Mouse (Mus musculus) left cerebral cortex, postnatal 4 days (tissue): ENCODE measurements around the gene Carm1. TPM values are rescaled to one million over a fixed set of nuclear protein-coding genes. Genes with fewer than 3 reads are reported as not detected.
"Not testable (repeated sequence)": the region's sequence is repeated elsewhere in the genome, so short reads cannot be mapped to it uniquely, and the experiment has no call there.

Experiments used
- DNase-seq: peaks from one replicate; pipeline ENCODE4 v3.0.0-alpha.2; 2022
- intact Hi-C: fragments of 180-260 bp; cut with DNase I; formaldehyde crosslinking; loops from one replicate; pipeline ENCODE4 v1.15.1; 2025
- total RNA-seq, 2 experiments: library from RNA; stranded (reverse); gene quantifications; 2 replicates each; pipeline ENCODE4 v1.2.3; 2021

Gene Carm1
- 100 to 1,000 TPM; 108 to 124 TPM for total RNA-seq

DNA sequence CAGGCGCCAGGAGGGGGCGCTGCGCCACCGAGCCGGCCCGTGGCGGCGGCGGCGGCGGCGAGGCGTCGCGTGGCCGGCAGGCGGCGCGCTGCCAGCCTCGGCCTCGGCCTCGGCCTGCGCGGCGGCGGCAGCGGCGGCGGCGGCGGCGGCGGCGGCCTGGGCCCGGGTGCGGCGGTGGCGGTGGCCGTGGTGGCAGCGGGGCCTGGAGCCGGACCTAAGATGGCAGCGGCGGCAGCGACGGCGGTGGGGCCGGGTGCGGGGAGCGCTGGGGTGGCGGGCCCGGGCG, at the start of gene Carm1:
Carm1 (plus strand) TSS at position 106 of the 286 bp plus-strand sequence.
- intact Hi-C loops: no loop called here
- DNase-seq: no peak

DNA sequence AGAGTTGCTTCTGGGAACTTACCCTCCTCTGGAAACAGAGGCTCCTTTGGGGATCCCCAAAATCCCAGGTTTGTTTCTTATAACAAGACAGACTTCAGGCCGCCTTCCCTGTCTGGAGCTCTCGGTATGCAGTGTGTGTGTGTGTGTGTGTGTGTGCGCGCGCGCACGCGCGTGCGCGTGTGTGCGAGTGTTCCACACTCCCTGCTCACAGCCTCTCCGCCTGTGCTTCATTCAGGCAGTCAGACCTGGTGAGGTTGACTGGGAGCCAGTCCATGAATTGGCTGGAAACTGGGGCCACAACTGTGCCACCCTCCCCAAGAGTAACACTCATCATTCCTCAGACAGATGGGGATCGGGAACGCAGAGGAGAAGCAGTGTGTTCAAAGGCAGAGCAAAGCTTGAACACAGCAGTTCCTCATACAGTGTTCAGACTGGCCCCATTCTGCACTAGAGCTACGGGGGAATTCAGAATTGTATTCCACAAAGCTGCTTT, 49.6 kb upstream of the Carm1 start:
- intact Hi-C loops: no loop called here
- no peak for DNase-seq

DNA sequence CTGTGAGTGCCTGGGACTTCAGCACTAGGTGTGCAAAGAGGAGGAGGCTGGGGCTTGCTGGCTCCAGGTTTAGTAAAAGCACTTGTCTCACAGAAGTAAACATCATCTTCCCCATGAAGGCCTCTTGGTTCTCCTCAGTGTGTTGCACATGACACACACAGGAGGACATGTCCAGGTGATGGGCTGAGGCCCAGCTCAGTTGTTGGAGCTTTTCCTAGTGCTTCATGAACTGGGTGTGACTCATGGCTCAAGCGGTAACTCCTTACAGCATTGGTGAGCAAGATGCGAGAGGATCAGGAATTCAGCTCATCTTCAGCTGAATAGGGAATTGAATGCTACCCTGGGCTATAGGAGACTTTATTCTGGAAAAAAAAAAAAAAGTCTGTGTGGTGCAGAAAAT, 49.0 kb upstream of the Carm1 start:
- DNase-seq: no peak
- intact Hi-C loops: no loop called here

DNA sequence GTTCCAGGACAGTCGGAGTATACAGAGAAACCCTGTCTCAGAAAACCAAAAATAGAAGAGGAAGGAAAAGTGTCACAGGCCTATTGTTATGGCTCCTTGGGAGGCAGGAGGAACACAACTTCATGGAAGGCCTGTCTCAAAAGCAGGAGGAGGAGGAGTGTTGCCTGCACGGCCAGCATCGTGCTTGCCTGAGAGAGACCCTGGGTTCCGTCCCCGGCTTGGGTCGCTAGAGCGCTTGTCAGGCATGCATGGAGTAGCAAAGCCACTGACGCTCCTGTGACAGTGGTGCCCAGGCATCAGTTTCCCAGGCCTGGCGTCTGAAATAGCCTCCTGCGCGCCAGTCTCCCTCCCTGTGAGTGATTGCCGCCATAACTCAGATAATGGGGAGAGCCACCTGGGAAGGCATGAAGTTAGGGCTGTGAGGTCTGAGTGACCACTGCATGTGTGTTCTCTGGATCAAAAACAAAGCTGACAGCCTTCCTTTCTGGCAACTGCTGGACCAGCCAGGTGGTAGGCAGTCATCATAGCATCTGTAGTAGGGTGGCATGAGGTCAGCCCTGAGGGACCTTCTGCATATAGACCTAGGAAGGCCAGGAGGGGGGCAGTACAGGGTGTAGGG, 48.3 kb upstream of the Carm1 start:
- no peak for DNase-seq
- intact Hi-C loops: no loop called here

DNA sequence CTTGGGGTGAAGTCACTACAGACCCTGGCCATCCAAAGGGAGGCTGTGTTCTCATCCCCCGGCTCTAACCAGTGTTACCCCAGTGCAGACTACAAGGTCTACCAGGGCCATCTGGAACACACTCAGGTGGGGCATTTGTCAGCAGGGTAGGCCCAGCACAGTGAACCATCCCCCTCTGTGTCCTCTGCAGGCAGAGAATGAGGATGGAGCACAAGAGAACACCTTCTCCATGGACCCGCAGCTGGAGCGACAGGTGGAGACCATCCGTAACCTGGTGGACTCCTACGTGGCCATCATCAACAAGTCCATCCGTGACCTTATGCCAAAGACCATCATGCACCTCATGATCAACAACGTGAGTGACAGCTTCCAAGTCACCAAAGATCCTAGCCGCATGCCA, 43.3 kb upstream of the Carm1 start:
- intact Hi-C loops: no loop called here
- DNase-seq: no peak

DNA sequence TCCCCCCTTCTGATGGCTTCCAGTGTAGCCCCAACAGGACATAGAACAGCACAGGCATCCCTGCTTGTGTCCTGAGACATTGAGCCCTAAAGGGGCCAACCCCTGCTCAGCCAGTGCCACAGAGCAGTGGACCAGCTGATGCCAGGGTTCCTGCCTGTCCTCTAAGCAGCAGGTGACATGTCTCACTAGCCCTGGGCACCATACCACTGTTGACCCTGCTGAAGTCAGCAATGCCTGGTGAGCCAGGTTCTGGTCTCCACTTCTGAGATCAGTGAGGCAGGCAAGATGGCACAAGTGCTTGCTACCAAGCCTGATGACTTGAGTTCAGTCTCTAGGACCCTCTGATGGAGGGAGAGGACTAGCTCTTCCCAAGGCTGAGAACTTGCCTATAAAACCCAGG, 40.9 kb upstream of the Carm1 start:
- intact Hi-C loops: no loop called here
- no peak for DNase-seq

DNA sequence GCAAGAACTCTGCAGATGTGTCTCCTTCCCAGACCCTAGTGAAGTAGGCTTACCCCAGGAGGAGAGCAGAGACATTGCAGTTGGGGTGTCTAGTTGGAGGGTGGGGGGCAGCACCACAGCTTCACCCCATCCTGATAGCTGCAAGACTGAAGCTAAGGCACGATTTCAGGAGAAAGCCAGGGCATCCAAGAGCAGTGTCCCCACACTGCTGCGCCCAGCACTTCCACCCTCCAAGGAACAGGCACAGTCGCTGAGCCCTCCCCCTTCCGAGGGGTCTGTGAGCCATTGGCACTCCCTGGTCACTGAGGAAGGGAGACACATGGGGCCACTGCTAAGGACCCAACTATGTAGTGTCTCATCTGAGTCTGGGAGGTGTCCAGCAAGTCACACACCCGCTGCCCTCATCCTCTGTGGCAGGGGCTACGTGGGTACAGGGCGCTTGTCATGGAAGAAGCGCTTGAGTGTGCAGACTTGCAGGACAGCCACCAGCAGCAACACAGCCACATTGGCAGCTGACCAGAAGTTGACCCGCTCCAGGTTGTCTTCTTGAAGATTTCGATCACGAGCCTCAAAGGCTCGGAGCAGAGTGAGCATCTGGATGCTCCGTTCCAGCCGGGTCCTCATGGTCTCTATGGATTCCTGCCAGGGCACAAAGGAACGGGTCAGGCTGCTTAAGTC, 38.8 kb upstream of the Carm1 start:
- peak; percentile 27 for DNase-seq
- intact Hi-C loops: no loop called here

DNA sequence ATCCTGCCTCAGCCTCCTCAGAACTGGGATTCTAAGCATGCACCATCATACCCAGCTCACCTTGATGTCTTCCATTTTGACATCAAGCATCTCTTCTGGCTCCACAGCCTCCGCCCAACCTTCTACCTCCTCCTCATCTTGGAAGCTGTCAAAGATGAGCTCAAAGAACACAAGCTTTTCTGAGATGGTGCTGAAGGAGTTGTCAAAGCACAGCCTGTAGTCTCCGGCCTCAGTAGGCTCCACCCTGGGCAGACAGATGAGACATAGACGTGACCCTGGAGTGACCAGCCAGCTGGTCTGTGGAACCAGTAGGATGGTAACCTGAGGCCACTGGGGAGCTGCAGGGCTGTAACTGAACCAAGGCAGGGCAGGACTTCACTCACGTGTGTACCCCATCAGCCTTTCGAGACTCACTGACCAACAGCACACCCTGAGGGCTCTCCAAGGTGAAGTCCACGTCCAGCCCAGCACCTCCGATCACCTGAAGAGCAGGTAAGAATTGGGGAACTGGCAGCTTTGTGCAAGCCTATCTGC, 37.8 kb upstream of the Carm1 start:
- DNase-seq: no peak
- intact Hi-C loops: no loop called here

DNA sequence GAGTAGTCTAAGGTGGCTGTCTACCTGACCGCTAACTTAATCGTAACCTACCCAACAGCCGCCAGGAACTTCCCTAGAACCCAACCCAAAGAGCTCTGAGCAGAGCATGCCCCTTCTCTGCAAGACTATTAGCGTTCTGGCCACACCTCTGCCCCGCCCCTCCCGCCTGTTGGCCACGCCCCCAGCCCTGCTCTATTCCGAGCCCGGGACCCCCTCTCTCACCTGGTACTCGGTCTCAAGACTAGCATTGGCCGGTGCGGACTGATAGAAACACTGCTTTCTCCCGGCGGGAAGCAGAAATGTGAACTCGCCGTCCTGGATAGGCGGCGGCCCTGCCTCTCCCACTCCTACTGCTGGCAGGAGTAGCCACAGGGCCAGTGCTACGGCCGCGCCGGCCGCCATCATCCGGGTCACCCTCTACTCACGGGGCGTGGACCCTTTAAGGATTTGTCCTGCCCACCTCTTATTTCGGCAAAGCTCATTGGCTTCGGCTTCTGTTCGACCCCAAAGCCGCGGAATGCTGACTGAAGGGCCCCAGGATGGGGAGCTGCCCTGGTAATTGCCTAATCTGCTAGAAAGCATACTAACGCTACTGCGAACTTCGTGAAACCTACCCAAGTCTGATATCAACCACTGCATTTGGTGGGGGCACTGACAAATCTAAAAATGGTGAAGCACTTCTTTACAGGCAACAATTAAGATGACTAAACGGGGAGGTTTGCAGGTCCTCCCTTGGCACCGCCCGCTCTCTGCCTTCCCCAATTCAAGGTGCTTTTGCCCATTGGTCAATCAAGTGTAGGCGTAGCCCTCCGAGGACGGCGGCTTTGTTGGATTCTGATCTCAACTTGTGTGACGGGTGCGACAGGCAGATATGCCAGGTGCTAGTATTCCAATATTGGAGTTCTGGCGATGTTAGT, 36.7 kb upstream of the Carm1 start, which contains the start of gene Tmed1:
Tmed1 (minus strand) TSS at position 481 of the 917 bp plus-strand sequence.
- intact Hi-C loops: no loop called here

DNA sequence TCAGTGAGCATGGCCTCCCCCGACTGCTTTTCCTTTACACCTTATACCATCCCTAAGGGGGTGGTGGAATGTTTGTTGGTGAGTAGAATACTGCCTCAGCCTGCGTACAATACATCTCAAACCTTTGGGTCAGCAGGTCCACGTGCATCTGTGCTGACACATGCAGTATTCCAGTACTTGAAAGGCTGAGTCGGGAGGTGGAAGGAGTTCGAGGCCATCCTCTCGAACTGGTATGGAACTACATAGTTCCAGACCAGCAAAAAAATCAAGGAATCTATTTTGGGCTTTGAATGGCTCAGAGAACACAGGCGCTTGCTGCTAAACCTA, 36.0 kb upstream of the Carm1 start:
- intact Hi-C loops: no loop called here
- DNase-seq: no peak

More for the DNA sequence above, 36.7 kb upstream of the Carm1 start, which contains the start of gene Tmed1:
- peak; percentile 95 for DNase-seq

DNA sequence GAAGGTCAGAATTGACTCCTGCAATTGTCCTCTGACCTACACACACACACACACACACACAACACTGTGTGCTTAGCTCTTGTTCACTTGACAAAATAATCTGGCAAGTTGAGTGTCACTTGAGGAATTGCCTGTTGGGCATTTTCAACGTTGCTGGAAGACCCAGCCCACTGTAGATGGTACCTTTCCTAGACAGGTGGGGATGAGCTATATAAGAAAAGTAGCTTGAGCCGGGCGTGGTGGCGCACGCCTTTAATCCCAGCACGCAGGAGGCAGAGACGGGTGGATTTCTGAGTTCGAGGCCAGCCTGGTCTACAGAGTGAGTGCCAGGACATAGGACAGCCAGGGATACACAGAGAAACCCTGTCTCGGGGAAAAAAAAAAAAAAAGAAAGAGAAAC, 35.6 kb upstream of the Carm1 start:
- no peak for DNase-seq
- intact Hi-C loops: no loop called here

DNA sequence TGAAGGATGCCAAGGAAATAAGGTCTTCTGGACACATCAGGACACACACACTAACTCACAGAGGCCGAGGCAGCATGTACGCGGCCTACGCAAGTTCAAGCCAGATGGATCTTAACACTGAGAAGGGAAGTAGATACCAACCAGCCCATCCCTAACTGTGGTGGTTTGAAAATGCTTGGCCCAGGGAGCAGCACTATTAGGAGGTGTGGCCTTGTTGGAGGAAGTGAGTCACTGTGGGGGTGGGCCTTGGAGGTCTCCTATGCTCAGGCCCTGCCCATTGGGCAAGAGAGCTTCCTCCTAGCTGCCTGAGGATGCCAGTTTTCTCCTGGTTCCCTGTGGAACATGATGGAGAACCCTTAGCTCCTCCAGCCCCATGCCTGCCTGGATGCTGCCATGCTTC, 33.2 kb upstream of the Carm1 start:
- intact Hi-C loops: no loop called here
- DNase-seq: no peak

DNA sequence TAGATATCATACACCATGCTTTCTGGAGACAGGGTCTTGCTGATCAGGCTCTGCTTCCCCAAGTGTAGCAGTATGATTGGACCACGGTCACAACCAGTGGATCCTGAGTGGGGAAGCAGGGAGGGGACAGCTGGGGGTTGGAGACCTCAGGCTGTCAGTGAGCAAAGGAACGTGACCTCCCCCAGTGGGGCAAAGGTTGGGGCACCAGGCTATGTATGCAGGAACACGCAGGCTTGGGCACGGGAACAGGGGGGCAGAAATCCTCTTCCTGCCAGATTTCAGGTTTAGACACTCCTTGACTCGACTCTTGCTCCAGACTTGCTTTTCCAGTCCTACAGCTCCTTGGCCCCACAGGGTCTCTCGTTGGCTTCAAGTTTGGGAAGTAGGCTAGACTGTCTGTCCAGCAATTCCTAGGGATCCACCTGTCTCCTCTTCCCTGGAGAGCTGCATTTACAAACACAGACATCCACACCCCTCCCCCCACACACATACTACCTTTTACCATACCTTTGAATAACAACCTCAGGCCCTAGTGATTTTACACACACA, 28.7 kb upstream of the Carm1 start:
- intact Hi-C loops: no loop called here
- DNase-seq: no peak

DNA sequence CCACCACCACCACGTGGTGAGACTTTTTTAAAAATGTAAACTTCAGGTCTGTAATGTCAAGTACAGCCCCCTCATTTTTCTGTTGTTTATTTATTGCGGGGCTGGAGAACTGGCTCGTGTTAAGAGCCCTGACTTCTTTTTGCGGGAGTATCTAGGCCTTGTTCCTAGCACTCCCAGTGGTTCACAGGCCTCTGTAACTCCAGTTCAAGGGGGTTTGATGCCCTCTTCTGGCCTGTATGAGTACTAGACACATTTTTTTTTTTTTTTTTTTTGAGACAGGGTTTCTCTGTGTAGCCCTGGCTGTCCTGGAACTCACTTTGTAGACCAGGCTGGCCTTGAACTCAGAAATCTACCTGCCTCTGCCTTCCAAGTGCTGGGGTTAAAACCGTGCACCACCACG, 28.0 kb upstream of the Carm1 start:
- intact Hi-C loops, DNase-seq: not testable (repeated sequence)

DNA sequence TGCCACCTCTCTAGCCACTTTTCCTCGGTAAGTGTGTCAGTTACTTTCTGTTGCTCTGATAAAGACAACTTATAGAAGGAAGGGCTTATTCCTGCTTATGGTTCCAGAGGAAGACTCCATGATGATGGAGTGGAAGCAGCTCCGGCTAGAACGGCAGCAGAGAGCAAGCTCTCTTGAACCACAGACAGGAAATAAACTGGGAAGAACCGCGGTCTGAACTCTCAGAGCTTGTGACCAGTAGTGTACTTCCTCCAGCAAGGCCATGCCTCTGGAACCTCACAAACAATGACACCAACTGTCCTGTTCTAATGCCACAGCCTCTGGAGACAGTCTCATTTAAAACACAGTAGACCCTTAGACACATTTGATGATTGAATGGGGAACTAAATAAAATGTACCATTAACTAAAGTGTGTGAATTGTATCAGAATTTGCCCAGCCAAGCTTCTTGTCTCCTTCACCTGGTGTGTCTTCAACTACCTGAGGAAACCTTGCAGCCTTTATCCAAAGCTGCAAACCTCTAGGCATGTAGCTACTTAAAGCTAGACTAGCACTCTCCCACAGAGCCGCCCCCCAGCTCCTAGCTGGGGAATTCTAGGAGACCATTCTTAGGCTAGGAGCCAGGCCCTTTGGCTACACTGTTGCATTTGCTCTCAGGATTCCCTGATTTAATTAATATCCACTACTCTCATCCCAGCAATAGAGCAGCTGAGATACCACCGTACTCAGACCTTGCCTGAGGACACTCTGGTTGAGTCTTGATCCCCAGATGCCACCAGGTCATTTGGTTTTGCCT, 21.4 kb upstream of the Carm1 start:
- intact Hi-C loops: no loop called here
- DNase-seq: no peak

DNA sequence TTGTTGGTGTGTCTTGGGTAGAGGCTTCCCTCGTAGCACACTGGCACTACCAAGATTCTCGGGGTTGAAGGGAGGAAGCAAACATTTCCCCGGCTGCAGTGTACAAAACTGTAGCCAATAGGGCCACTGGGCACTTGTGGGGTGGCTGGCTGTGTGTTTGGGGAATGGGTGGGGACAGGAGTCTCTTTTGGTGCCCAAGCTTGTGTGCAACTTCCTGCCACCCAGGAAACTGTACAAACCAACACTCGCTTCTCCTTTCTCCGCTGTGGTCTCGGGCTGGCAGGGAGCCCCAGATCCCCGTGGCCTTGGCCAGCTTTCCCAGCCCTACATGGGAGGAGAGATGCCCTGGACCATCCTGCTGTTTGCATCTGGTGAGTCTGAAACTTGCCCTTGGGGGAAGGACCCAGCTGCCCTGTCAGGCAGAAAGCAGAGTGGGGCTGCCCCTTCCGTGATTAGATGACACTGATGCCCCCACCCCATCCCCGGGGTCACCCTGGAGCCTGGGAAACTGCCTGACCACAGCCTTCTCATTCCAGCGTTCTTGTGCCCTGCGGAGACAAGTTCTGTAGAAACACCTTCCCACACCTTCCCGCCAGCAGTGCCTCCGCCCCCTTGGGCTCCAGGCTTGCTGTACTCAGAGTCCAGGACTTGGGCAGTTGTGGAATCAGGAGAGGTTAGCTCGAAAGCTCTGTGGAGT, 20.6 kb upstream of the Carm1 start, which contains the start of gene AB124611:
AB124611 (plus strand) TSS at position 240 of the 697 bp plus-strand sequence.
- intact Hi-C loops: no loop called here
- no peak for DNase-seq

DNA sequence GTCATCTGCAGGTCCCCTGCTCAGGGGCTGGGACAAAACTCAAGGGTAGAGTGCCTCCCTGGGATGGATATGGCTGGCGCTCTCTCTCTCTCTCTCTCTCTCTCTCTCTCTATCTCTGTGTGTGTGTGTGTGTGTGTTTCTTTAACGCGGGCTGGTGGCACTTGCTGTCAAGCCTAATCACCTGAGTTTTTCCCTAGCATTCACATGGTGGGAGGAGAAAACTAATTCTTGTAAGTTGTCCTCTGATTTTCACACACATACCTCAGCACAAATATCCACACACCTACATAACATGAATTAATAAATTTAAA, 20.1 kb upstream of the Carm1 start:
- DNase-seq: no peak
- intact Hi-C loops: no loop called here

DNA sequence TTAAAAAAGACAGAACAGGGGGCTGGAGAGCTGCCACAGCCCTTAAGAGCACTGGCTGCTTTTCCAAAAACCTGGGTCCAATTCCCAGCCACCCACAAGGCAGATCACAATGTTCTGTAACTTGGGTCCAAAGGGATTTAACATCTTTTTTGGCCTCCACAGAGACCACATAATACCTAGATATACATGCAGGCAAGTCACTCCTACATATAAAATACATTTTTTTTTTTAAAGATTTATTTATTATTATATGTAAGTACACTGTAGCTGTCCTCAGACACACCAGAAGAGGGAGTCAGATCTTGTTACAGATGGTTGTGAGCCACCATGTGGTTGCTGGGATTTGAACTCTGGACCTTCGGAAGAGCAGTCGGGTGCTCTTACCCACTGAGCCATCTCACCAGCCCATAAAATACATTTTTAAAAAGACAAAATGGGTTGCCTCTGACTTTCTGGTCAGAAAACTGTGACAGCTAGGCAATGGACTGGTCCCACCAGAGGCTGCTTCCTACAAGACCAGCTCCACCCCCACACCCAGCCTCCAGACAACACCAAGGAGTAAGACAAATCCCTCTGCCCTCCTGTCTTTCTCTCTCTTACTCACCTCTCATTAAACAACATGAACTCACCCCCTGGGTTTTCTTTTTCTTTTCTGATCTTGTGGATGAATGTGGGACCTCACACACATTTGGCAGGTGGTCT, 19.4 kb upstream of the Carm1 start:
- intact Hi-C loops: no loop called here
- DNase-seq: no peak

DNA sequence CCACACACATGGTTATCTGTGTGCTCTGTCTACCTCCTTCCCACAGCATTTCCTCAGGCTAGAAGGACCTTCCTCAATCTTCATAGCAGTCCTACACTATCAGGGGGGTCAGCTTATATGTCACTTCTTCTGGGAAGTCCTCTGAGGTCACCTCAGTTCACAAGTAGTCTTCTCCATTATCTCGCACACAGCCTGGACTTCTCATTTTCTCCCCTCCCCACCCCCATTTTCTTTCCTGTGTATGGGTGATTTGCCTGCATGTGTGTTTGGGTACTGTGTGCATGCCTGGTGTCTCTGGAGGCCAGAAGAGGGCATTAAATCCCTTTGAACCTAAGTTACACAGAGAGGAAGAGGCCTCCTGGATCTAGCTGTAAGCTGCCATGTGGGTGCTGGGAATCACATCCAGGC, 18.8 kb upstream of the Carm1 start:
- no peak for DNase-seq
- intact Hi-C loops: no loop called here
